Mouse (Mus musculus): ENCODE measurements at regions not wholly inside any gene's neighbourhood (a gene's known extent, or its start where the extent isn't known, plus 50 kb on each side); places are given as distances from the start of the nearest gene placed in this dataset.

- TF ChIP-seq POLR2A (IDR thresholded peaks at IDR 0.05; ENCODE audit: control insufficient read depth, extremely low read depth, insufficient read depth, low read length, poor library complexity) (no peak), CTCF (IDR thresholded peaks at IDR 0.05; ENCODE audit: borderline replicate concordance, control insufficient read depth, extremely low read depth, insufficient read depth, low read length, poor library complexity) (no peak)
These were observed 385.3 kb upstream of the Fam92a start for GRCm38 (mm10) chr4:12557105-12557504.
